Mouse (Mus musculus) stomach, postnatal 0 days (tissue): ENCODE measurements at regions not wholly inside any gene's neighbourhood (a gene's known extent, or its start where the extent isn't known, plus 50 kb on each side); places are given as distances from the start of the nearest gene placed in this dataset.

Experiments used
- CTCF ChIP-seq: IDR thresholded peaks from 2 replicates; pipeline ENCODE4 v1.5.1; 2016; ENCODE audit warnings: antibody characterized with exemption, low read depth, mild to moderate bottlenecking, moderate library complexity
- EP300 ChIP-seq: optimal IDR thresholded peaks from 2 replicates; pipeline ENCODE3; 2016; ENCODE audit warnings: antibody characterized with exemption

- no peak for TF ChIP-seq CTCF
- TF ChIP-seq EP300: no peak
Measured at GRCm38 (mm10) chr9:63071032-63071431, 77.7 kb downstream of the Skor1 start.
